Mouse (Mus musculus): Measurements from ENCODE around the gene Tmem63b. TPM values are rescaled to one million over a fixed set of nuclear protein-coding genes. Genes with fewer than 3 reads are reported as not detected.

Gene Tmem63b
- polyA plus RNA-seq, 1 experiment from 2014 or later: 31.7 TPM

- WGBS: 78% methylated on average over 6 of the region's 6 CpGs
- ATAC-seq: no peak
- peaks cover 47% of the 10 kb centered on the region for H3K4me1 ChIP-seq (ENCODE audit: control insufficient read depth, insufficient read depth, low read length)
- H3K4me3 ChIP-seq (ENCODE audit: low read length): no peak overlapping the region
- no peaks in the 10 kb centered on the region for H3K9me3 ChIP-seq (ENCODE audit: control insufficient read depth, low read length)
- peak overlapping the region; percentile 20; the same call in 1 of the 2 replicates for H3K27ac ChIP-seq (ENCODE audit: low read length)
- H3K27me3 ChIP-seq (replicated peaks; ENCODE audit: control insufficient read depth, insufficient read depth, low read length): no peaks in the 10 kb centered on the region
- no peak overlapping the region for H3K4me2 ChIP-seq (ENCODE audit: low read depth, low read length)
- H3K9ac ChIP-seq (ENCODE audit: low read depth, low read length): no peak overlapping the region
- peaks cover 4% of the 10 kb centered on the region; the same call in 1 of the 2 replicates for H3K36me3 ChIP-seq (ENCODE audit: control insufficient read depth, insufficient read depth, low read length)
Measured at GRCm38 (mm10) chr17:45698368-45698767, 11.7 kb upstream of the Tmem63b start.

DNA sequence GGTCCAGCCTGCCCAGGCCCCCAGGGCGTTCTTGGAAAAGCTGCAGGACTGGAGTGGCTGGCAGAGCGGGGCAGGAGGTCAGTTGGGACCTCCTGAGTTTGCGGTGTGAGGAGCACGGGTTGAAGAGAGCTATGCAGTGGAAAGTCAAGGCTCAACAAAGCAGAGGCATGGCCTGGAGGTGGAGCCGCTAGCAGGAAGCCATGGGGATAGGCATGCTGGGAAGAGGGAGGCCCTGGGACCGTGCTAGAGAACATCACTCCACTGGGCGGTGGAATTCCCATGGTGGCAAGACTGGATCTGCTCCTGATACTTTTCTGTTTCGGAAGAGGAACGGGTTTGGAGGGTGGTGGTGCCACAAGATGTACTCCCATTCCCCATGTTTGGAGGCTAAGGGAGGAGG, 10.3 kb upstream of the Tmem63b start:
- no peaks in the 10 kb centered on the region for H3K9me3 ChIP-seq (ENCODE audit: control insufficient read depth, low read length)
- WGBS: 94% methylated on average over 9 of the region's 9 CpGs
- no peak overlapping the region for H3K27ac ChIP-seq (ENCODE audit: low read length)

DNA sequence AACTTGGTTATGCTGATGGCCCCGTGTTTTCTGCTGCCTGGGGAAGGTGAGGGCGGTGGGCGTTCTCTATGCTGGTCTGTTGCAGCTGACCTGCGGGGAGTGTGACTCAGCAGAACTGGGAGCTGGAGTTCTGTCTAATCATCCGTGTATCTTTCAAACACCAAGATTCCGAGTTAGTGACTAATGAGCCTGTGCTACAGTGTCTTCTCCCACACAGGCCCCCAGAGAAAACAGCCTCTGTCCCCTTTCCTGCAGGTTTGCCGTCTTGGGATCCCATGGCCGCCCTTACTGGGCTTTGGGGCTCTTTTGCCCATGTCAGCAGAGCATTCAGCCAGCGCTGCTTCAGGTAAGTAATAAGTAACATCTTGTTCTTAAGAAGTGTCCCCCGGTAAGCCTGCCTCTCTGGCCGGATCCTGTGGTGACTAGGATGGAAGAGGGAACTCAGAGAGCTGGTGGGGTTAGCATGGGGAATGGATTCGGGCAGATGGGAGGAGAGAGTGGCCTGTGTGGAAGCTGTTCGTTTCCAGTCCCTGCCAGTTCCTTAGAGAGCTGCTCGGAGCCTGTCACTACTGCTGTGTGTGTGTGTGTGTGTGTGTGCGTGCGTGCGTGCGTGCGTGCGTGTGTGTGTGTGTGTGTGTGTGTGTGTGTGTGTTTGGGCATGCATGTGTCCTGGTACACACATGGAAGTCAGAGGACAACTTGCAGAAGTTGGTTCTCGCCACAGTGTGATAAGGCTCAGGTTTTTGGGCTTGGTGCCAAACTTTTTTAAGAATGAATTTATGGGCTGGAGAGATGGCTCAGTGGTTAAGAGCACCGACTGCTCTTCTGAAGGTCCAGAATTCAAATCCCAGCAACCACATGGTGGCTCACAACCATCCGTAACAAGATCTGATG, 8.8 kb upstream of the Tmem63b start:
- H3K27me3 ChIP-seq (replicated peaks; ENCODE audit: control insufficient read depth, insufficient read depth, low read length): no peaks in the 10 kb centered on the region
- H3K36me3 ChIP-seq (ENCODE audit: control insufficient read depth, insufficient read depth, low read length): peaks cover 4% of the 10 kb centered on the region; the same call in 1 of the 2 replicates
- WGBS: 68% methylated on average over 23 of the region's 23 CpGs
- no peak overlapping the region for H3K9ac ChIP-seq (ENCODE audit: low read depth, low read length)
- ATAC-seq: no peak
- H3K4me3 ChIP-seq (ENCODE audit: low read length): no peak overlapping the region
- no peaks in the 10 kb centered on the region for H3K9me3 ChIP-seq (ENCODE audit: control insufficient read depth, low read length)
- no peak overlapping the region for H3K27ac ChIP-seq (ENCODE audit: low read length)
- H3K4me1 ChIP-seq (ENCODE audit: control insufficient read depth, insufficient read depth, low read length): peaks cover 44% of the 10 kb centered on the region
- H3K4me2 ChIP-seq (ENCODE audit: low read depth, low read length): no peak overlapping the region

More for the DNA sequence above, 10.3 kb upstream of the Tmem63b start:
- no peaks in the 10 kb centered on the region for H3K27me3 ChIP-seq (replicated peaks; ENCODE audit: control insufficient read depth, insufficient read depth, low read length)
- H3K4me1 ChIP-seq (ENCODE audit: control insufficient read depth, insufficient read depth, low read length): peaks cover 54% of the 10 kb centered on the region
- peaks cover 4% of the 10 kb centered on the region; the same call in 1 of the 2 replicates for H3K36me3 ChIP-seq (ENCODE audit: control insufficient read depth, insufficient read depth, low read length)
- H3K4me3 ChIP-seq (ENCODE audit: low read length): no peak overlapping the region
- no peak overlapping the region for H3K9ac ChIP-seq (ENCODE audit: low read depth, low read length)
- no peak overlapping the region for H3K4me2 ChIP-seq (ENCODE audit: low read depth, low read length)
- ATAC-seq: no peak

GRCm38 (mm10) chr17:45693812-45694565, 7.3 kb upstream of the Tmem63b start:
- no peak overlapping the region for H3K9ac ChIP-seq (ENCODE audit: low read depth, low read length)
- H3K9me3 ChIP-seq (ENCODE audit: control insufficient read depth, low read length): no peaks in the 10 kb centered on the region
- 0 out of 2 replicates have a peak, but pooled peaks have one; percentile 5 for ATAC-seq
- H3K4me3 ChIP-seq (ENCODE audit: low read length): no peak overlapping the region
- peaks cover 30% of the 10 kb centered on the region for H3K4me1 ChIP-seq (ENCODE audit: control insufficient read depth, insufficient read depth, low read length)
- no peak overlapping the region for H3K27ac ChIP-seq (ENCODE audit: low read length)
- WGBS: 60% methylated on average over 18 of the region's 18 CpGs
- H3K27me3 ChIP-seq (replicated peaks; ENCODE audit: control insufficient read depth, insufficient read depth, low read length): no peaks in the 10 kb centered on the region
- peaks cover 4% of the 10 kb centered on the region; the same call in 1 of the 2 replicates for H3K36me3 ChIP-seq (ENCODE audit: control insufficient read depth, insufficient read depth, low read length)
- H3K4me2 ChIP-seq (ENCODE audit: low read depth, low read length): no peak overlapping the region

- no peaks in the 10 kb centered on the region for H3K9me3 ChIP-seq (ENCODE audit: control insufficient read depth, low read length)
- 61% methylated on average over 5 of the region's 5 CpGs for WGBS
- H3K4me3 ChIP-seq (ENCODE audit: low read length): no peak overlapping the region
- H3K9ac ChIP-seq (ENCODE audit: low read depth, low read length): no peak overlapping the region
- H3K4me2 ChIP-seq (ENCODE audit: low read depth, low read length): no peak overlapping the region
- no peaks in the 10 kb centered on the region for H3K27me3 ChIP-seq (replicated peaks; ENCODE audit: control insufficient read depth, insufficient read depth, low read length)
- H3K36me3 ChIP-seq (ENCODE audit: control insufficient read depth, insufficient read depth, low read length): peaks cover 4% of the 10 kb centered on the region; the same call in 1 of the 2 replicates
- peaks cover 37% of the 10 kb centered on the region for H3K4me1 ChIP-seq (ENCODE audit: control insufficient read depth, insufficient read depth, low read length)
- no peak for ATAC-seq
- H3K27ac ChIP-seq (ENCODE audit: low read length): no peak overlapping the region
Measured at GRCm38 (mm10) chr17:45692159-45692558, 5.5 kb upstream of the Tmem63b start.

DNA sequence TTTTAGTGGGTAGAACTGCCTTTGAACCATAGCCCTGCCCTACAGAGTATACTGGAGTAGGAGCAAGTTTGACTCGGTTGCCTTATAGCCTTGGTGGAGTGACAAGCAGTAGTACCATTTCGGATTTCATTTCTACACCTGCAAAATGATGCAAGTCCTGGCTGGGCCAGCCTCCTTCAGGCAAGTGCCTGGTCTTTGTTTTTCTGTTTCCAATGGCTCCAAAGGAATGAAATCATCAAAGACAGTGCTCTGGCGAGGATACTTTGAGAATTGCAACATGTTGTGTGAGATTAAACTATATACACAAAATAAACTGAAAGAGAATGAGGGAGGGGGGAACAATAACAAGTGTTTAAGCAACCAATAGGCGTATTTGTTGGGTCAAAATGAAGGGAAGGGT, 3.3 kb upstream of the Tmem63b start:
- Histone ChIP-seq H3K27me3 (replicated peaks; ENCODE audit: control insufficient read depth, insufficient read depth, low read length) (no peaks in the 10 kb centered on the region), H3K9me3 (ENCODE audit: control insufficient read depth, low read length) (no peaks in the 10 kb centered on the region), H3K4me1 (ENCODE audit: control insufficient read depth, insufficient read depth, low read length) (peaks cover 37% of the 10 kb centered on the region), H3K4me2 (ENCODE audit: low read depth, low read length) (no peak overlapping the region), H3K4me3 (ENCODE audit: low read length) (no peak overlapping the region), H3K9ac (ENCODE audit: low read depth, low read length) (no peak overlapping the region), H3K27ac (ENCODE audit: low read length) (no peak overlapping the region), H3K36me3 (ENCODE audit: control insufficient read depth, insufficient read depth, low read length) (no peaks in the 10 kb centered on the region)
- WGBS: 95% methylated on average over 4 of the region's 4 CpGs
- no peak for ATAC-seq

DNA sequence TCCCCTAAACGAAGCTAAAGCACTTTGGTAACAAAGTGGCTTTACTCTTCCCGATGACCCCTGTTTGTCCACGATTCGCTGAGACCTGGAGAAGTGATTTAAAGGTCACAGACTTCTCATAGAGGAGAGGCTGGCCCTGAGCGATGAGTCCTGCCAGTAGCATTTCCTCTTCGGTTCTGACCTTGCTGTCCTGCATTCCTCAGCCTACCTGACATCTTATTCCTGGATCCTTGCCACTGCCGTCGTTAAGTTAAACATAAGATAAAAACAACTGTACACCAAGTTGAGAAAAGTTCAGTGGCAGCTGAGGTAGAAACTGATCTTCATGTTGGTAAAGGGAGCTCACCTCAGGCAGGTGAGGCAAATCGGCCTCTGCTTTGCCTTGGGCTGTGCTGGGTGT, 2.4 kb upstream of the Tmem63b start:
- Histone ChIP-seq H3K4me2 (ENCODE audit: low read depth, low read length) (no peak overlapping the region), H3K27ac (ENCODE audit: low read length) (no peak overlapping the region)

DNA sequence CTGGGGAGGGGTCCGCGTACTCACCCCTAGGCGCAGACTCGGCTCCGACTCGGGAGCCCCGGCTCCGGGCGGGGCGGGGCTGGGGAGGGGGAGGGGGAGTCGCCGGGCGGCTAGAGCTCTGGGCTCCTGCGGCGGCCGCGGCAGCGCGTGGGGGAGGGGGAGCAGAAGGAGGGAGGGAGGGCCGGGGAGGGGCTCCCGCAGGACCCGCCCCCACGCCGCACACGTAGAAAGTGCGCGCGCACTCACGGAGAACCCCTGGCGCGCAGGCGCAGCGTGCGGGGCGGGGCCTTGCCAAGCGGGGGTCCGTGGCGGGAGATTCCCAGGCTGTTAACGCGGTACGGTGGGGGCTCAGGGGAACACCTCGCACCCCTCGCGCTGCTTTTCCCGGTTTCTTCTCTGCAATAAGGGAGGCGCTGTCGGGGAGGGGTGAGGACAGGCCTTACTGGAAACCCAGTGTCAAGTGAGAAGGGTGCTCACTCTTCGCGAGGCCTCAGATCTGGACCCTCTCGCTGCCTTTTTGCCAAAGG, 549 bp downstream of the Tmem63b start, which contains the start of gene Mrpl14:
Gene Mrpl14 (plus strand): TSS at position 230 of the 527 bp plus-strand sequence.
- Histone ChIP-seq H3K4me3 (ENCODE audit: low read length) (peak within 1 kb of the TSS; percentile 95), H3K27me3 (replicated peaks; ENCODE audit: control insufficient read depth, insufficient read depth, low read length) (no peaks in the 10 kb centered on the region), H3K27ac (ENCODE audit: low read length) (peak within 1 kb of the TSS; percentile 65), H3K9me3 (ENCODE audit: control insufficient read depth, low read length) (no peaks in the 10 kb centered on the region), H3K4me1 (ENCODE audit: control insufficient read depth, insufficient read depth, low read length) (peaks cover 25% of the 10 kb centered on the region), H3K9ac (ENCODE audit: low read depth, low read length) (peak within 1 kb of the TSS; percentile 94), H3K4me2 (ENCODE audit: low read depth, low read length) (peak within 1 kb of the TSS; percentile 91), H3K36me3 (ENCODE audit: control insufficient read depth, insufficient read depth, low read length) (no peaks in the 10 kb centered on the region)
- ATAC-seq: peak; percentile 87
- WGBS: 1% methylated on average over 36 of the region's 50 CpGs

More for the DNA sequence above, 2.4 kb upstream of the Tmem63b start:
- no peaks in the 10 kb centered on the region for H3K36me3 ChIP-seq (ENCODE audit: control insufficient read depth, insufficient read depth, low read length)
- H3K4me1 ChIP-seq (ENCODE audit: control insufficient read depth, insufficient read depth, low read length): peaks cover 40% of the 10 kb centered on the region
- H3K27me3 ChIP-seq (replicated peaks; ENCODE audit: control insufficient read depth, insufficient read depth, low read length): no peaks in the 10 kb centered on the region
- no peaks in the 10 kb centered on the region for H3K9me3 ChIP-seq (ENCODE audit: control insufficient read depth, low read length)
- H3K4me3 ChIP-seq (ENCODE audit: low read length): no peak overlapping the region
- no peak overlapping the region for H3K9ac ChIP-seq (ENCODE audit: low read depth, low read length)
- 69% methylated on average over 9 of the region's 9 CpGs for WGBS
- no peak for ATAC-seq

Data from intestine, embryonic 16.5 days (tissue).